Mouse (Mus musculus): ENCODE results near the gene Dcaf5.

GRCm38 (mm10) chr12:80396397-80396796, 40.0 kb downstream of the Dcaf5 start:
- no peak for TF ChIP-seq CTCF (IDR thresholded peaks at IDR 0.05; ENCODE audit: low read depth, low read length)
- TF ChIP-seq POLR2A (IDR thresholded peaks at IDR 0.05; ENCODE audit: extremely low read depth, insufficient read depth, low read length), result no peak

All from liver, adult 2 months (tissue).